Mouse (Mus musculus) layer of hippocampus, adult 2 months (tissue): Measurements from ENCODE around the gene Ifnar1. TPM values are rescaled to one million over a fixed set of nuclear protein-coding genes. Genes with fewer than 3 reads are reported as not detected.

Source experiments
- DNase-seq, 2 experiments: peaks; one replicate each; pipeline ENCODE4 v3.0.0; 2022; ENCODE audit warnings: low spot score in 2 of 2
- H3K27ac ChIP-seq: fragments of 200-600 bp; 2 replicates; pipeline ENCODE4 v1.8.1; 2022
- H3K4me3 ChIP-seq: fragments of 200-600 bp; 2 replicates; pipeline ENCODE4 v1.8.1; 2022; ENCODE audit warnings: mild to moderate bottlenecking
- CTCF ChIP-seq: fragments of 200-600 bp; conservative IDR thresholded peaks from 2 replicates; pipeline ENCODE4 v1.8.1; 2022; ENCODE audit warnings: antibody characterized with exemption, mild to moderate bottlenecking, moderate library complexity
- total RNA-seq, 2 experiments: library from RNA; stranded (reverse); gene quantifications; 2 replicates each; pipeline ENCODE4 v1.2.3; 2021

Ifnar1 gene
- total RNA-seq, 2 experiments from 2014 or later, result 42.2 to 45.9 TPM

GRCm38 (mm10) chr16:91495501-91495900 lies 10.5 kb downstream of the Ifnar1 start:
- Histone ChIP-seq H3K4me3 (no peak overlapping the region), H3K27ac (no peak overlapping the region)
- DNase-seq, result no peak
- no peak for TF ChIP-seq CTCF

- peak in 1 of 2 experiments; percentile 30 for DNase-seq
- no peak for TF ChIP-seq CTCF
- no peak overlapping the region for H3K27ac ChIP-seq
- H3K4me3 ChIP-seq, result no peak overlapping the region; the same call in 1 of the 2 replicates
Observed at GRCm38 (mm10) chr16:91496206-91496605, 11.2 kb downstream of the Ifnar1 start.

- Histone ChIP-seq H3K4me3 (no peak overlapping the region), H3K27ac (no peak overlapping the region)
Observed at GRCm38 (mm10) chr16:91496766-91497165, 11.7 kb downstream of the Ifnar1 start.

GRCm38 (mm10) chr16:91498041-91498440 lies 13.0 kb downstream of the Ifnar1 start:
- no peak overlapping the region for H3K4me3 ChIP-seq
- no peak for DNase-seq
- H3K27ac ChIP-seq, result no peak overlapping the region
- no peak for TF ChIP-seq CTCF

More at GRCm38 (mm10) chr16:91496766-91497165, 11.7 kb downstream of the Ifnar1 start:
- TF ChIP-seq CTCF, result no peak
- DNase-seq, result no peak

- Histone ChIP-seq H3K4me3 (no peak overlapping the region), H3K27ac (peak overlapping the region; percentile 46; the same call in 1 of the 2 replicates)
- no peak for TF ChIP-seq CTCF
- DNase-seq, result no peak
Observed at GRCm38 (mm10) chr16:91504701-91505100, 19.7 kb downstream of the Ifnar1 start.

- Histone ChIP-seq H3K27ac (peak overlapping the region; percentile 46; the same call in 1 of the 2 replicates), H3K4me3 (no peak overlapping the region)
- TF ChIP-seq CTCF, result no peak
- peak in 1 of 2 experiments; percentile 38 for DNase-seq
Observed at GRCm38 (mm10) chr16:91505116-91505601, 20.1 kb downstream of the Ifnar1 start.

- no peak overlapping the region for H3K27ac ChIP-seq
- TF ChIP-seq CTCF, result no peak
- DNase-seq, result no peak
- H3K4me3 ChIP-seq, result no peak overlapping the region
Observed at GRCm38 (mm10) chr16:91506396-91506795, 21.4 kb downstream of the Ifnar1 start.

GRCm38 (mm10) chr16:91512161-91512787 lies 27.2 kb downstream of the Ifnar1 start:
- TF ChIP-seq CTCF, result peak; percentile 95
- DNase-seq, result peak; percentile 74 to 91
- no peak overlapping the region for H3K27ac ChIP-seq
- no peak overlapping the region for H3K4me3 ChIP-seq

GRCm38 (mm10) chr16:91513099-91513498 lies 28.1 kb downstream of the Ifnar1 start:
- Histone ChIP-seq H3K27ac (no peak overlapping the region), H3K4me3 (no peak overlapping the region)
- TF ChIP-seq CTCF, result no peak
- no peak for DNase-seq

GRCm38 (mm10) chr16:91517020-91517419 lies 32.0 kb downstream of the Ifnar1 start:
- Histone ChIP-seq H3K4me3 (no peak overlapping the region), H3K27ac (no peak overlapping the region)
- no peak for DNase-seq
- no peak for TF ChIP-seq CTCF

GRCm38 (mm10) chr16:91522040-91522439 lies 37.0 kb downstream of the Ifnar1 start:
- no peak for TF ChIP-seq CTCF
- no peak overlapping the region for H3K4me3 ChIP-seq
- DNase-seq, result no peak
- peak overlapping the region; percentile 48; the same call in 1 of the 2 replicates for H3K27ac ChIP-seq

- no peak for DNase-seq
- H3K4me3 ChIP-seq, result no peak overlapping the region
- no peak for TF ChIP-seq CTCF
- H3K27ac ChIP-seq, result peak overlapping the region; percentile 48; the same call in 1 of the 2 replicates
Observed at GRCm38 (mm10) chr16:91522479-91523309, 37.7 kb downstream of the Ifnar1 start.

- no peak for DNase-seq
- Histone ChIP-seq H3K27ac (no peak overlapping the region), H3K4me3 (no peak overlapping the region)
- no peak for TF ChIP-seq CTCF
Observed at GRCm38 (mm10) chr16:91524206-91524605, 39.2 kb downstream of the Ifnar1 start.
